Mouse (Mus musculus) kidney, adult 11 months (tissue): ENCODE data around the gene Tmco5b.

ENCODE experiments used
- DNase-seq: peaks from one replicate; pipeline ENCODE4 v3.0.0; 2022

The Tmco5b gene

DNA sequence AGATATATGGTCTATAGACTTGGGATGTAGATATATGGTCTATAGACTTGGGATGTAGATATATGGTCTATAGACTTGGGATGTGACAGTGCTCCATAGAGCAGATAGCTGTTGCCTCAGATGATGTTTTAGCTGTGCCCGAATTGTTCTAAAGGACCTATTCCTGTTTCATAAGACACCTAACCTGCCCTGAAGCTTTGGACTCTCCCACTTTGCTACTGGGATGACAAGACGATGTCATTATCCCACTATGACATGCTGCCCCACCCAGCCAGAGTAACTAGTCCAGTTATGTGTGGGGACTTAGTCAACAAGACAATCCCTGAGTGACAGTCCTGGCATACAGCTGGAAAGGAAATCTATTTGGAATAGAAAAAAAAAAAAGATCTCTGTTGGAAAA, at the start of gene Tmco5b:
Tmco5b (plus strand) TSS at position 301 of the 400 bp plus-strand sequence.
- no peak for DNase-seq

GRCm38 (mm10) chr2:113236993-113237392, 48.5 kb upstream of the Tmco5b start:
- no peak for DNase-seq

DNA sequence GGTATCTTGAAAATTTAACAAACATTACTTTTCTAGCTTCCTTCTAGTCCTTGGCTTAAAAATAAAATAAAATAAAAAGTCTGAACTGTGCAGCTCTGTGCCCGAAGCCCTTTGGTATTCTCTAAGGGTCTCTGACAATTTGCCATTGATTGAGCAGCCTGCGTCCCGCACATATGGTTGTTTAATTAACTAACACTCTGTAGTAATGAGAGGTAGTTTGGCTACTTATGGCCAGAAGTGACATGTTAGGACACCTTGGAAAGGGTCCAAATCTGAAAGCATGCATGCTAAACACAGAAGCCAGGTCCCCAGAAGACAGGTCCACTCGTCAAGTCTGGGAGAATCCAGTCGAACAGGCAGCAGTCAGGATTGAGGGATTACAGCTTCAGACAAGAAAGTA, 46.7 kb upstream of the Tmco5b start:
- no peak for DNase-seq

- no peak for DNase-seq
Measured at GRCm38 (mm10) chr2:113302349-113303239, 17.1 kb downstream of the Tmco5b start.

- no peak for DNase-seq
Measured at GRCm38 (mm10) chr2:113303240-113303538, 17.7 kb downstream of the Tmco5b start.

DNA sequence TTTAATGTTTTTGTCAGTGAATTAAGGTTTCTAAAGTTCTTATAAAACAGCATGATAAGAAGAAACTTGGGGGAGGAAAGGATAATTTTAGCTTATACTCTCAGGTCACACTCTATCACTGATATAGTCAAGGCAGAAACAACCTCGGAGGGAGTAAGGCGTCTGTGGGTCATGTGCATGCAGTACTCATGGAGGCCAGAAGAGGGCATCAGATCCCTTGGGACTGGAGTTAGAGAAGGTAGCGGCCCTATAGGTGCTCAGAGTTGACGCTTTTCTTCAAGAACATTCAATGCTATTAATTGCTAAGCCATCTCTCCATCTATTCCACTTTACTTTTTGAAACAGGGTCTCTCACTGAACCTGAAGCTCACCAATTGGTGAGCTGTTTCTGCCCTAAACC, 19.8 kb downstream of the Tmco5b start:
- peak; percentile 50 for DNase-seq

DNA sequence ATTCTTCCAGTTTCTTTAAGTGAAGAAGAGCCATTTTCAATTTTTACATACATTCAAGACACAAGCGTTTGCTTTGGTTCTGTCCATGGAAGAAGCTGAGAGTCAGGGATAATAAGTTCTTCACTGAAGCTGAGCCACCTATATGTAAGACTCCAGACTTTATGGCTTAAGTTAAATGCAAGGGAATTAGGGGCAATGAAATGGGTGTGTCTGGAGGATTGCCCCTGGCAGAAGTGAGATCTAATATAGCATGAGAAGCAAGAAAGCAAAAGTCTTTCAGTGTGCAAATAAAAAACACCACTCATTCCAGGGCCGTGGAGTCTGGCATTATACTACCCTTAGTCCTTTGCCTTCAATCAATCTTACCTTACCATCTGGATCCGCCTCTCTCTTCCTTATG, 25.7 kb downstream of the Tmco5b start:
- DNase-seq, result no peak

- DNase-seq, result no peak
Measured at GRCm38 (mm10) chr2:113323016-113323415, 37.5 kb downstream of the Tmco5b start.

DNA sequence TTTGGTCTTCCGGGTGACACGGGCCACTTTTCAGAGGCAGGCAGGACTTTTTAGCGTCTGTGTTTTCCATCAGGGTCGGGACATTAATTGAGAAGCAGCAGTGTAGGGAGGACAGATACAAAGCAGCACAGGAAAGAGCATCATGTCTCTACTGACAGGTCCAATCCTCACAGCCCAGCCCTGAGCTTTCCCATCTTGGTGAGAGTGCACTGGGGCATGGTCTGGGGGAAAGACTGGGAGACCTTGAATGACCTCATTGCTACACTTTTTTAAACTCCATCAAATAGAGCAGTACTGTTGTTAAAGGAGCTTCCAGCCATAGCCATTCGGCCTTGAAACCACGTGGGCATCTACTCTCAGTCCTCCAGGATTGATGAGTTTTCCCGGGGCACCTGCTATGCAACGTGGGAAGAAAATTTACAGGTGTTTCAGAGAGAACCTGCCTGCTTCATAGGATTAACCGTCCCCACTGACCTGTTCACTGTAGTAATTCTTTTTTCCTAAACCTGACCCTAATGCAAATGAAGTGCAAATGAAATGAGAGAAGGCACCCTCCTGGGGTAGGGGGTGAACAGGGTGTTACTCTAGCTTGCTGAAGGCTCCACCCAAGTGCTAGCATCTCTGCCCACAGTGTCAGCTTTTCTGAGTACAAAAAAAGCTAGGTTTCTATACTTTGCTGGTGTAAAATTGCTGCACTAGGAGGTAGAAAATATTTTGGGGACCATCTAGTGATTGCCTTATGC, 48.4 kb downstream of the Tmco5b start:
- DNase-seq, result no peak

- peak; percentile 26 for DNase-seq
Measured at GRCm38 (mm10) chr2:113335561-113336294, 50.2 kb downstream of the Tmco5b start.

DNA sequence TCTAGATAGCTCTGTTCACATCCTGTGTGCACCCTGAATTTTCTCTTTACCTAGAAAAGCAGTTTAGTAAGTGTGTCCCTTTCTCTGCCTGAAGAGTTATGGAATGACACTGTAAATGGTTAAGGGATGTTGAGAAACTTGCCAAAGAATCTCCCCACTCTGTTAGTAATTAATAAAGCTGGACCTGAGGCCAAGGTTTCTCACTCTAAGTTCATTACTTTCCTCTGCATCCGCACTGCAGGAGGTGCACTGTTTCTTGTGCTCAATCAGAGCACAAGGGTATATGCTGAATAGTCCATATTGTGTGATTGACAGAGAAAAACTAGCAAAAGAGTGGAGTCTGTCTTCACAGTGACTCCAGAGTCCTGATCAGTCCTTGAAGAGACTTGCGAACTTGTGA, 59.0 kb downstream of the Tmco5b start:
- peak; percentile 59 for DNase-seq
